Mouse (Mus musculus): Measurements from ENCODE around the gene Ghrh.

DNA sequence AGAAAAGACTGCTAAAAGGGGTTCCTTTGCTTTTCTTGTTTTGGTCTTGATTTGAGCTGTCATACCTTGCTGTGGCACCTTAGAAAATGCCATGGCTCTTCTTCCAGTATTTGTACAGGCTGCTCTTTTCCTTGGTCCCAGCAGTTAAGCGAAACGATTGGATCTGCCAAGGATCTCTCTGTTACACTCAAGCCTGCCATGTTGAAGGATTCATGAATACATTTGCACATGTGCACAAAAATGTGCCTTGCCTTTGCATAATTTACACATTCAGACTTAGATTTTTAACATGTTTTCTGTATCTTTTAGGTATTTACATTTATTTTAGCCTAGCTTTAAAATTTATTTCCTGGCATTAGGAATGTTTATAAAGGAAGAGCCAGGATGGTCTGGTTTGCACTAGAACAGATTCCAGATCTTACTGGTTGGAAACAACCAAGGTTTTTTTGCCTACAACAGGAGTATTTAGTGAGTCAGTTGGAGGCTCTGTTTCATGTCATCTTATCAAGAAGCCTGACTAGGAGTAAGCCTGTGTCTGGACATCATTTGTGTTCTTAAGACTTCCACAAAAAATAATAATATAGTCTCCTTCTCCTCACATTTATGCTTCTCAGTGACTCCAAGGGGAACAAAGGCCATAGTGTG is 38.9 kb downstream of the Ghrh start:
- TF ChIP-seq CTCF (IDR thresholded peaks at IDR 0.05; ENCODE audit: extremely low read depth, insufficient read depth, low read length) (no peak), POLR2A (IDR thresholded peaks at IDR 0.05; ENCODE audit: extremely low read depth, insufficient read depth, low read length) (no peak)

Measured in cortical plate, adult 2 months (tissue).